Comparison of ENCODE assay signal across 8 mouse cellular contexts in the genomic region with DNA sequence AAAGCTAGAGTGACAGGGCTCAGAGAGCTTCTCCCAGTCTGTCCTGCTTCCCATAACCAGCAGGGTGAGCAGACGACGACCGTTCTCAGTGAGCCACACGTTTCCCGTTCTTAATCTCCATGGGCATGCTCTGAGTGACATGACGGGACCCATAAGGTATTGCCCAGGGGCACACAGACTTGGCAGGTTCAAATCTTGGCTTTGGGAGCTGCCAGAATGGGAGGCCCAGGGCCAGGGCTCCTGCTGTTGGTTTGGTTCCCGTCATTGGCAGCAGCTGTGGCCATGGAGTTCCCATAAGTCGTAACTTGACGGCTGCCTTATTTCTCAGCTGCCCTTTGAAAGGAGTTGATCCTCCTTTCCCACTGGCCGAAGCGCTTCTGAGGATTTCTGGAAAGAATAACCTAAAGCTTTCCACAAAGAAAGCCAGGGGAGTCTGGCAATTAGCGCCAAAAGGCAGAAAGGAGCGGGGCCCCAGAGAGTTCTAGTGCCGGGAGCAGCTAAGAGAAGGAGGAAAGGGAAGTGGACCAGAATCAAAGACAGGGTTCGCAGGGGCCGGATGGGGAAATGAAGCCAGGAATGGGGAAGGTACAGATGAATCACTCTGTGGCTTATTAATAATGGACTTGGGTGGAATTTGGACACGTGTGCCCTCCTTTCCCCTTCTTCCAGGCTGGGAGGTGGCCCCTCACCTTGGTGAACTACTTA. TPM values are rescaled to one million over a fixed set of nuclear protein-coding genes. Genes with fewer than 3 reads are reported as not detected.
DNase-seq lines count a peak whose midpoint lies in the region; ATAC-seq lines count a peak whose summit lies in the region.

No protein-coding gene starts in this region.

- no peak overlapping the region for H3K4me3 ChIP-seq in neural tube, embryonic 13.5 days
- no peak overlapping the region for H3K4me3 ChIP-seq in heart, embryonic 15.5 days

- ATAC-seq in neural tube, embryonic 13.5 days (ENCODE audit: low read depth) = peak; percentile 41; the same call in 1 of the 2 replicates
- no peak for ATAC-seq in heart, embryonic 15.5 days (replicated peaks; ENCODE audit: insufficient number of reproducible peaks, insufficient read depth, low FRiP score, low read depth)
- peak; percentile 78 for ATAC-seq in megakaryocyte progenitor cell, adult 5-6 weeks (replicated peaks; ENCODE audit: poor library complexity)

- no peak overlapping the region for H3K9ac ChIP-seq in neural tube, embryonic 13.5 days
- no peak overlapping the region for H3K9ac ChIP-seq in heart, embryonic 15.5 days

- H3K27me3 ChIP-seq in neural tube, embryonic 13.5 days = no peaks in the 10 kb centered on the region
- H3K27me3 ChIP-seq in heart, embryonic 15.5 days = no peaks in the 10 kb centered on the region

- H3K4me1 ChIP-seq in neural tube, embryonic 13.5 days (replicated peaks) = peaks cover 38% of the 10 kb centered on the region
- H3K4me1 ChIP-seq in heart, embryonic 15.5 days (replicated peaks) = peaks cover 40% of the 10 kb centered on the region

- 35% methylated on average over 17 of the region's 17 CpGs for WGBS in neural tube, embryonic 13.5 days
- WGBS in heart, embryonic 15.5 days = 44% methylated on average over 17 of the region's 17 CpGs

- no peak overlapping the region for H3K4me2 ChIP-seq in neural tube, embryonic 13.5 days
- H3K4me2 ChIP-seq in heart, embryonic 15.5 days = no peak overlapping the region

- DNase-seq in neural tube, embryonic 10.5 days (ENCODE audit: extremely low spot score, low spot score) = no peak
- DNase-seq in fat pad, adult 2 months (ENCODE audit: extremely low read depth, low read depth, low spot score) = peak; percentile 74
- no peak for DNase-seq in spleen, postnatal 4 days (ENCODE audit: low spot score in 2 of 2)
- DNase-seq in urinary bladder, adult 18-20 months (ENCODE audit: low spot score in 2 of 2) = no peak
- no peak for DNase-seq in kidney, adult 18-20 months

- H3K36me3 ChIP-seq in neural tube, embryonic 13.5 days = no peaks in the 10 kb centered on the region
- H3K36me3 ChIP-seq in heart, embryonic 15.5 days = no peaks in the 10 kb centered on the region

- no peaks in the 10 kb centered on the region for H3K9me3 ChIP-seq in neural tube, embryonic 13.5 days
- H3K9me3 ChIP-seq in heart, embryonic 15.5 days (replicated peaks) = no peaks in the 10 kb centered on the region

- H3K27ac ChIP-seq in neural tube, embryonic 13.5 days (replicated peaks) = peak overlapping the region; percentile 80; the same call in 1 of the 2 replicates
- peak overlapping the region; percentile 88 for H3K27ac ChIP-seq in heart, embryonic 15.5 days

RNA-seq across cellular contexts. Expression of gene Fos, which starts 36.4 kb away (rescaled TPM):
- 1.9 and 2.8 TPM in 2 replicates for polyA plus RNA-seq in neural tube, embryonic 13.5 days (2015; fragmentation: Nextera tagmentation; extraction: Ambion mirVana)
- polyA plus RNA-seq in heart, embryonic 15.5 days (2015; fragmentation: Nextera tagmentation; extraction: Ambion mirVana) = 5.4 and 5.9 TPM in 2 replicates
- 94.5 and 144 TPM in 2 replicates for total RNA-seq in megakaryocyte progenitor cell, adult 5-6 weeks (2015)
- 72.4 and 111 TPM in 2 replicates for total RNA-seq in megakaryocyte progenitor cell, adult 5-6 weeks (2017)
